Mouse (Mus musculus) kidney, embryonic 16.5 days (tissue): ENCODE results near the gene Arel1. TPM values are rescaled to one million over a fixed set of nuclear protein-coding genes. Genes with fewer than 3 reads are reported as not detected.

ENCODE experiments used
- ATAC-seq: fragments of 200-750 bp; cut with Nextera tagmentation; 2 replicates; pipeline ENCODE4 v1.8.0; 2017; ENCODE audit warnings: moderate TSS enrichment; ENCODE audit not compliant: low FRiP score, low TSS enrichment
- H3K27ac ChIP-seq: fragments of 300-500 bp; sonication (generic); 2 replicates; pipeline ENCODE4 v1.5.1; 2014; ENCODE audit warnings: low read length
- H3K27me3 ChIP-seq: fragments of 300-500 bp; sonication (generic); 2 replicates; pipeline ENCODE4 v1.6.1; 2014; ENCODE audit warnings: low read length, control low read depth, mixed read lengths; ENCODE audit not compliant: insufficient read depth
- H3K36me3 ChIP-seq: fragments of 300-500 bp; sonication (generic); 2 replicates; pipeline ENCODE4 v1.6.1; 2014; ENCODE audit warnings: low read length, control low read depth, mixed read lengths; ENCODE audit not compliant: insufficient read depth
- H3K4me1 ChIP-seq: fragments of 300-500 bp; sonication (generic); 2 replicates; pipeline ENCODE4 v1.6.1; 2014; ENCODE audit warnings: low read length, control low read depth, mixed read lengths; ENCODE audit not compliant: insufficient read depth
- H3K4me2 ChIP-seq: fragments of 300-500 bp; sonication (generic); replicated peaks from 2 replicates; pipeline ENCODE4 v1.6.1; 2014; ENCODE audit warnings: low read depth, low read length
- H3K4me3 ChIP-seq: fragments of 300-500 bp; sonication (generic); 2 replicates; pipeline ENCODE4 v1.5.1; 2014; ENCODE audit warnings: mild to moderate bottlenecking, low read length
- H3K9ac ChIP-seq: fragments of 300-500 bp; sonication (generic); replicated peaks from 2 replicates; pipeline ENCODE4 v1.6.1; 2014; ENCODE audit warnings: low read length
- H3K9me3 ChIP-seq: fragments of 300-500 bp; sonication (generic); 2 replicates; pipeline ENCODE4 v1.6.1; 2016; ENCODE audit warnings: low read length, control low read depth
- WGBS: fragments of 180-500 bp; shearing (Covaris S2); extraction: QIAGEN DNeasy Blood & Tissue Kit; methylation state at CpG from one replicate; pipeline ENCODE4 v1.1.7; 2014; 5-methylcytosine and 5-hydroxymethylcytosine counted together
- polyA plus RNA-seq: library from polyadenylated mRNA; unstranded; fragments of >200 nt; fragmentation: Nextera tagmentation; extraction: Ambion mirVana; gene quantifications from 2 replicates; pipeline ENCODE4 v1.2.1, GENCODE M21; 2015

Arel1 gene
- polyA plus RNA-seq, 1 experiment from 2014 or later: 13.5 TPM

GRCm38 (mm10) chr12:84995112-84995761 is 24.5 kb upstream of the Arel1 start:
- Histone ChIP-seq H3K4me3 (peak overlapping the region; percentile 99; the same call in 1 of the 2 replicates), H3K4me1 (peaks cover 19% of the 10 kb centered on the region), H3K27ac (no peak overlapping the region), H3K36me3 (no peaks in the 10 kb centered on the region), H3K4me2 (peak overlapping the region; percentile 96), H3K9ac (peak overlapping the region; percentile 31; the same call in 1 of the 2 replicates), H3K9me3 (no peaks in the 10 kb centered on the region; the same call in 1 of the 2 replicates), H3K27me3 (no peaks in the 10 kb centered on the region)
- no peak for ATAC-seq
- 93% methylated on average over 9 of the region's 9 CpGs for WGBS

GRCm38 (mm10) chr12:84989456-84989855 is 18.8 kb upstream of the Arel1 start:
- Histone ChIP-seq H3K9me3 (no peaks in the 10 kb centered on the region; the same call in 1 of the 2 replicates), H3K36me3 (0 out of 2 replicates have a peak, but pooled peaks cover 4% of the 10 kb centered on the region), H3K27me3 (no peaks in the 10 kb centered on the region), H3K9ac (no peak overlapping the region), H3K4me1 (no peaks in the 10 kb centered on the region), H3K4me3 (no peak overlapping the region), H3K27ac (no peak overlapping the region), H3K4me2 (no peak overlapping the region)
- WGBS: 48% methylated on average over 4 of the region's 4 CpGs
- no peak for ATAC-seq

- Histone ChIP-seq H3K9me3 (no peaks in the 10 kb centered on the region), H3K4me3 (no peak overlapping the region), H3K9ac (no peak overlapping the region), H3K4me2 (no peak overlapping the region), H3K4me1 (no peaks in the 10 kb centered on the region), H3K27me3 (no peaks in the 10 kb centered on the region), H3K27ac (no peak overlapping the region), H3K36me3 (peaks cover 66% of the 10 kb centered on the region)
- WGBS: 89% methylated on average over 2 of the region's 2 CpGs
- ATAC-seq: no peak
These were observed 8.7 kb upstream of the Arel1 start for GRCm38 (mm10) chr12:84979264-84979862.

- Histone ChIP-seq H3K4me1 (peaks cover 20% of the 10 kb centered on the region), H3K4me2 (peak overlapping the region; percentile 92), H3K4me3 (peak overlapping the region; percentile 72), H3K36me3 (peaks cover 13% of the 10 kb centered on the region; the same call in 1 of the 2 replicates), H3K27ac (no peak overlapping the region), H3K9me3 (no peaks in the 10 kb centered on the region), H3K27me3 (no peaks in the 10 kb centered on the region), H3K9ac (peak overlapping the region; percentile 85)
- no peak for ATAC-seq
- WGBS: 25% methylated on average over 15 of the region's 15 CpGs
These were observed 858 bp downstream of the Arel1 start for GRCm38 (mm10) chr12:84969656-84970427.

GRCm38 (mm10) chr12:84968831-84969655 is 1.7 kb downstream of the Arel1 start:
- ATAC-seq: no peak
- H3K27me3 ChIP-seq: no peaks in the 10 kb centered on the region
- WGBS: 79% methylated on average over 16 of the region's 16 CpGs
- no peak overlapping the region for H3K9ac ChIP-seq
- H3K27ac ChIP-seq: no peak overlapping the region
- H3K4me1 ChIP-seq: peaks cover 20% of the 10 kb centered on the region
- H3K9me3 ChIP-seq: no peaks in the 10 kb centered on the region
- peak overlapping the region; percentile 92 for H3K4me2 ChIP-seq
- peaks cover 7% of the 10 kb centered on the region; the same call in 1 of the 2 replicates for H3K36me3 ChIP-seq
- no peak overlapping the region for H3K4me3 ChIP-seq

GRCm38 (mm10) chr12:84962606-84963005 is 8.1 kb downstream of the Arel1 start:
- 0 out of 2 replicates have a peak, but pooled peaks cover 2% of the 10 kb centered on the region for H3K36me3 ChIP-seq
- WGBS: 85% methylated on average over 7 of the region's 7 CpGs
- H3K4me2 ChIP-seq: no peak overlapping the region
- no peak overlapping the region for H3K9ac ChIP-seq
- no peaks in the 10 kb centered on the region for H3K27me3 ChIP-seq
- H3K4me3 ChIP-seq: no peak overlapping the region
- no peaks in the 10 kb centered on the region for H3K9me3 ChIP-seq
- no peaks in the 10 kb centered on the region for H3K4me1 ChIP-seq
- no peak for ATAC-seq
- H3K27ac ChIP-seq: no peak overlapping the region

- ATAC-seq: no peak
- H3K4me2 ChIP-seq: no peak overlapping the region
- WGBS: 56% methylated on average over 1 of the region's 1 CpGs
- no peak overlapping the region for H3K4me3 ChIP-seq
- no peaks in the 10 kb centered on the region for H3K27me3 ChIP-seq
- no peak overlapping the region for H3K9ac ChIP-seq
- H3K4me1 ChIP-seq: no peaks in the 10 kb centered on the region
- 0 out of 2 replicates have a peak, but pooled peaks cover 2% of the 10 kb centered on the region for H3K36me3 ChIP-seq
- no peak overlapping the region for H3K27ac ChIP-seq
- no peaks in the 10 kb centered on the region for H3K9me3 ChIP-seq
These were observed 11.8 kb downstream of the Arel1 start for GRCm38 (mm10) chr12:84958794-84959356.

- H3K27ac ChIP-seq: no peak overlapping the region
- 0 out of 2 replicates have a peak, but pooled peaks cover 2% of the 10 kb centered on the region for H3K36me3 ChIP-seq
- H3K27me3 ChIP-seq: no peaks in the 10 kb centered on the region
- ATAC-seq: no peak
- H3K4me3 ChIP-seq: no peak overlapping the region
- H3K4me1 ChIP-seq: no peaks in the 10 kb centered on the region
- H3K4me2 ChIP-seq: no peak overlapping the region
- H3K9me3 ChIP-seq: no peaks in the 10 kb centered on the region
- H3K9ac ChIP-seq: no peak overlapping the region
- WGBS: 94% methylated on average over 3 of the region's 3 CpGs
These were observed 14.4 kb downstream of the Arel1 start for GRCm38 (mm10) chr12:84956317-84956716.

- Histone ChIP-seq H3K9ac (no peak overlapping the region), H3K27me3 (no peaks in the 10 kb centered on the region), H3K27ac (no peak overlapping the region), H3K4me1 (no peaks in the 10 kb centered on the region), H3K4me3 (no peak overlapping the region), H3K36me3 (peaks cover 7% of the 10 kb centered on the region), H3K9me3 (no peaks in the 10 kb centered on the region), H3K4me2 (no peak overlapping the region)
- 76% methylated on average over 1 of the region's 1 CpGs for whole genome bisulfite sequencing
- no peak for ATAC-seq
These were observed 18.3 kb downstream of the Arel1 start for GRCm38 (mm10) chr12:84952351-84952750.
